Mouse (Mus musculus): Measurements from ENCODE around the gene Pls1. TPM values are rescaled to one million over a fixed set of nuclear protein-coding genes. Genes with fewer than 3 reads are reported as not detected.

Pls1 gene
- total RNA-seq, 2 experiments from 2014 or later = 7.0 to 10.2 TPM

DNA sequence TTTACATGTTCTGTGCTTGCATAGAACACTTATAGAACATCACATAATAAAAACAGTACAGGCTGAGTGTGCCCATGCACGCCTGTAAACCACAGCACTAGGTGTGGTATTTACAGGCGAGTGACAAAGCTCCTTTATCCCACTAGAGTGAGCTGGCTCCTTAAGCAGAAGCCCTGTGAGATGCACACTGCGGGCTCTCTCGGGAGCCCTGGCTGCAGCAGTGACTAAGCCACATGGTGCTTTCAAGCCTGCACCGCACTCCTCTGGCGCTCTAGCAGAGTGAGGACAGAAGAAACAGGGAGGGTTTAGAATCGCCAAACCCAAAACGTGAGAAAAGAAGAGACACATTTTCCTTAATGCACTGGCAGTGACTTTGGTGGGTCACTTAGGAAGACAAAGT, 132.5 kb downstream of the Pls1 start:
- no peak for DNase-seq (ENCODE audit: extremely low spot score in 1 of 2, low spot score in 1 of 2)

DNA sequence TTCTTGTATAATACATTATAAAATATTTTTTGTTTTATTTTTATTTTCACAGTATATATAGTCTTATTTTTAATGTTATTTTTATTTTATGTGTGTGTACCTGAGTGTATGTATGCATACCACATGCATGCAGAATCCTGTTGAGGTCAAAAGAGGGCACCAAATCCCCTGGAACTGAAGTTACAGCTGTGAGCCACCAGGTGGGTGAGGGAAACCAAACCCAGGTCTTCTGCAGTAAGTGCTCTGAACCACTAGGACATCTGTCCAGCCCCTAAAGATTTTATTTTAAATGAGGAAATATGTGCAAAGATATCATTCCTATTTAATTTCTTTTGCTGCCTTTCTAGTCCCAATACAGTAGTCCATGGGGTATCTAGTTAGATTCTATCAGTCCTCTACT, 136.2 kb downstream of the Pls1 start:
- DNase-seq (ENCODE audit: extremely low spot score in 1 of 2, low spot score in 1 of 2) = no peak

GRCm38 (mm10) chr9:95705371-95705770, 139.7 kb downstream of the Pls1 start:
- no peak for DNase-seq (ENCODE audit: extremely low spot score in 1 of 2, low spot score in 1 of 2)

DNA sequence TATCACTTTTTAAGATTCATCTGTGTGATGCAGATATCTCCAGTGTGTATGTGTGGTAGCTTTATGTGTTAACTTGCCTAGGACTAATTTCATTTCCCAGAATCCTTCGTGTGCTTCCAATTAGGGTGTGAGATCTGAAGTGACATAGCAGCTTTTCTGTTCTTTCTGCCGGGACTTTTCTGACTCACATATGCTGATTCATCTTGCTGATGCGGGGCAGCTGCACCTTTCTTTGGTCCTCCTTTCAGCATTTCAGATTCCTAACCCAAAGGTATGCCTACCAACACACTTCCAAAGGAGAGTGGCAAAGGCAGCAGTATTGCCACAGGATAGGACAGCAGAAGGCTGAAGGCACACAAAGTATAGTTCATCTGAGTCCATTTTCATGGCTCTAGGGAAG, 141.0 kb downstream of the Pls1 start:
- no peak for DNase-seq (ENCODE audit: extremely low spot score in 1 of 2, low spot score in 1 of 2)

Other genes with a start within 250 kb of the Pls1 start
- gene Pcolce2, start 207.7 kb downstream of the Pls1 start, total RNA-seq (2021) = 1 to 10 TPM; 1.7 to 1.9 TPM
- gene Trpc1, start 94.9 kb downstream of the Pls1 start, total RNA-seq (2021) = 10 to 100 TPM; 41.0 to 48.0 TPM
- gene Atr, start 12.3 kb upstream of the Pls1 start, total RNA-seq (2021) = 10 to 100 TPM in 1 of 2 experiments, 1 to 10 TPM in 1; 9.4 to 11.3 TPM
- gene Xrn1, start 109.4 kb upstream of the Pls1 start, total RNA-seq (2021) = 10 to 100 TPM; 24.0 to 28.5 TPM